Mouse (Mus musculus): ENCODE data around the gene Itpr2.

GRCm38 (mm10) chr6:146072842-146073241 is 429.2 kb downstream of the Itpr2 start:
- TF ChIP-seq CTCF (IDR thresholded peaks at IDR 0.05; ENCODE audit: control insufficient read depth, insufficient read depth, low read length) (no peak), POLR2A (IDR thresholded peaks at IDR 0.05; ENCODE audit: borderline replicate concordance, control insufficient read depth, low read depth, low read length) (no peak)

Measured in bone marrow, adult 2 months (tissue).